In genomic region chr2:74977348-74977747, GRCm38 (mm10) we compare ENCODE assay signal across 19 mouse cellular contexts.
DNase-seq lines count a peak whose midpoint lies in the region; ATAC-seq and TF ChIP-seq lines count a peak whose summit lies in the region.
"Had no signal": no experiment of that assay in that cellular context is flagged by ENCODE, and none has a peak within 500 bp of the region (broad histone marks: within the 10 kb centered on the region; RNA-seq: fewer than 3 reads in every experiment).

No protein-coding gene starts in this region.

- no peak for TF ChIP-seq POLR2A in MEL (IDR thresholded peaks at IDR 0.05; ENCODE audit: control insufficient read depth in 1 of 2, insufficient read depth in 1 of 2, low read depth in 1 of 2, low read length in 2 of 2, poor library complexity in 1 of 2)

- H3K27me3 ChIP-seq in intestine, postnatal 0 days (replicated peaks; ENCODE audit: control insufficient read depth, insufficient read depth, low read length) = 0 out of 2 replicates have a peak, but pooled peaks cover 3% of the 10 kb centered on the region
- no peaks in the 10 kb centered on the region for H3K27me3 ChIP-seq in intestine, embryonic 15.5 days (replicated peaks)
- no peaks in the 10 kb centered on the region for H3K27me3 ChIP-seq in midbrain, embryonic 11.5 days (ENCODE audit: control insufficient read depth, insufficient read depth, low read length)
- H3K27me3 ChIP-seq in midbrain, embryonic 13.5 days = no peaks in the 10 kb centered on the region
- no peaks in the 10 kb centered on the region; a peak in 2 of 4 replicates for H3K27me3 ChIP-seq in MEL (ENCODE audit: control insufficient read depth in 1 of 2, insufficient read depth in 2 of 2, low read length in 2 of 2)
- H3K27me3 ChIP-seq: embryonic facial prominence, embryonic 12.5 days; forebrain, embryonic 15.5 days; heart, embryonic 12.5 days had no signal

- H3K27ac ChIP-seq in intestine, postnatal 0 days (ENCODE audit: low read depth, low read length) = no peak overlapping the region
- no peak overlapping the region for H3K27ac ChIP-seq in intestine, embryonic 15.5 days
- no peak overlapping the region for H3K27ac ChIP-seq in midbrain, embryonic 11.5 days (ENCODE audit: low read depth, low read length)
- H3K27ac ChIP-seq in midbrain, embryonic 13.5 days = no peak overlapping the region
- no peak overlapping the region for H3K27ac ChIP-seq in MEL (ENCODE audit: control insufficient read depth, low read depth, low read length)
- H3K27ac ChIP-seq: embryonic facial prominence, embryonic 12.5 days; forebrain, embryonic 15.5 days; hindbrain, embryonic 10.5 days; hindbrain, embryonic 14.5 days had no signal

- no peaks in the 10 kb centered on the region for H3K4me1 ChIP-seq in intestine, postnatal 0 days (replicated peaks; ENCODE audit: control insufficient read depth, insufficient read depth, low read length)
- H3K4me1 ChIP-seq in intestine, embryonic 15.5 days (replicated peaks) = no peaks in the 10 kb centered on the region
- no peaks in the 10 kb centered on the region for H3K4me1 ChIP-seq in midbrain, embryonic 11.5 days (ENCODE audit: control insufficient read depth, insufficient read depth, low read length)
- no peaks in the 10 kb centered on the region for H3K4me1 ChIP-seq in midbrain, embryonic 13.5 days (replicated peaks)
- H3K4me1 ChIP-seq in MEL (ENCODE audit: control insufficient read depth in 1 of 2, insufficient read depth in 2 of 2, low read length in 2 of 2) = no peaks in the 10 kb centered on the region
- H3K4me1 ChIP-seq: forebrain, embryonic 15.5 days; hindbrain, embryonic 10.5 days had no signal

- H3K4me2 ChIP-seq in intestine, postnatal 0 days (replicated peaks; ENCODE audit: low read depth) = no peak overlapping the region
- no peak overlapping the region for H3K4me2 ChIP-seq in intestine, embryonic 15.5 days (replicated peaks)
- no peak overlapping the region for H3K4me2 ChIP-seq in midbrain, embryonic 11.5 days
- no peak overlapping the region for H3K4me2 ChIP-seq in midbrain, embryonic 13.5 days (replicated peaks)
- H3K4me2 ChIP-seq: embryonic facial prominence, embryonic 12.5 days; forebrain, embryonic 15.5 days; heart, embryonic 12.5 days; hindbrain, embryonic 14.5 days had no signal

- no peak overlapping the region for H3K9ac ChIP-seq in intestine, postnatal 0 days (ENCODE audit: low read depth, low read length)
- no peak overlapping the region for H3K9ac ChIP-seq in intestine, embryonic 15.5 days
- H3K9ac ChIP-seq in midbrain, embryonic 11.5 days (ENCODE audit: low read length) = no peak overlapping the region
- no peak overlapping the region for H3K9ac ChIP-seq in midbrain, embryonic 13.5 days (replicated peaks)
- H3K9ac ChIP-seq in MEL (ENCODE audit: control insufficient read depth, low read depth, low read length, poor library complexity, severe bottlenecking) = no peak overlapping the region
- H3K9ac ChIP-seq: embryonic facial prominence, embryonic 12.5 days; forebrain, embryonic 15.5 days; heart, embryonic 12.5 days; hindbrain, embryonic 14.5 days had no signal

- no peak overlapping the region for H3K4me3 ChIP-seq in intestine, postnatal 0 days (ENCODE audit: low read depth, low read length)
- no peak overlapping the region for H3K4me3 ChIP-seq in intestine, embryonic 15.5 days (replicated peaks)
- H3K4me3 ChIP-seq in midbrain, embryonic 11.5 days (ENCODE audit: low read depth, low read length) = no peak overlapping the region
- H3K4me3 ChIP-seq in midbrain, embryonic 13.5 days (replicated peaks) = no peak overlapping the region
- H3K4me3 ChIP-seq in MEL (ENCODE audit: control insufficient read depth in 1 of 2, insufficient read depth in 1 of 2, low read depth in 2 of 2, low read length in 2 of 2) = no peak overlapping the region
- H3K4me3 ChIP-seq: embryonic facial prominence, embryonic 12.5 days; forebrain, embryonic 15.5 days; heart, embryonic 12.5 days; hindbrain, embryonic 10.5 days had no signal

- 98% methylated on average over 3 of the region's 3 CpGs for WGBS in intestine, postnatal 0 days
- 97% methylated on average over 3 of the region's 3 CpGs for WGBS in intestine, embryonic 15.5 days
- 92% methylated on average over 3 of the region's 3 CpGs for WGBS in midbrain, embryonic 11.5 days
- WGBS in midbrain, embryonic 13.5 days = 98% methylated on average over 3 of the region's 3 CpGs

- no peak for TF ChIP-seq RAD21 in MEL (IDR thresholded peaks at IDR 0.05; ENCODE audit: low read depth, low read length)

- TF ChIP-seq EP300 in MEL (IDR thresholded peaks at IDR 0.05; ENCODE audit: low read depth in 1 of 2, low read length in 2 of 2) = no peak

- no peaks in the 10 kb centered on the region for H3K79me2 ChIP-seq in MEL (ENCODE audit: control insufficient read depth, insufficient read depth, low read length, poor library complexity)

- peak; percentile 12 for DNase-seq in midbrain, embryonic 11.5 days (ENCODE audit: low spot score, missing footprints)
- no peak for DNase-seq in MEL (ENCODE audit: low read depth, low spot score)
- peak; percentile 67 for DNase-seq in ZHBTc4 (ENCODE audit: low read depth, low spot score)
- no peak for DNase-seq in left cerebral cortex, adult 8-10 months (ENCODE audit: low spot score in 2 of 2)
- DNase-seq: adrenal gland, adult 2 months; adrenal gland, postnatal 25 days; cerebellum, adult 2 months; cerebellum, postnatal 14 days; gastrocnemius, postnatal 25 days had no signal

- no peak for ATAC-seq in intestine, postnatal 0 days
- no peak for ATAC-seq in intestine, embryonic 15.5 days
- ATAC-seq in midbrain, embryonic 11.5 days (ENCODE audit: low FRiP score) = no peak
- ATAC-seq in midbrain, embryonic 13.5 days = no peak
- ATAC-seq in CD4-positive, CD25-positive, alpha-beta regulatory T cell, adult 4 months = no peak
- ATAC-seq: forebrain, embryonic 15.5 days; intestine, embryonic 16.5 days had no signal

- peak; percentile 15; the same call in 1 of the 2 replicates for TF ChIP-seq CTCF in intestine, postnatal 0 days (IDR thresholded peaks at IDR 0.05; ENCODE audit: low read depth)
- peak in 2 of 3 experiments; percentile 4 to 9; a peak in 1 of 6 replicates for TF ChIP-seq CTCF in MEL (IDR thresholded peaks at IDR 0.05 in 2 of 3, conservative IDR thresholded peaks at IDR 0.05 in 1 of 3; ENCODE audit: control insufficient read depth in 1 of 3, insufficient read depth in 1 of 3, low read depth in 2 of 3, low read length in 3 of 3, poor library complexity in 1 of 3, severe bottlenecking in 1 of 3)

- no peaks in the 10 kb centered on the region for H3K9me3 ChIP-seq in intestine, postnatal 0 days (ENCODE audit: control insufficient read depth)
- H3K9me3 ChIP-seq in intestine, embryonic 15.5 days = no peaks in the 10 kb centered on the region
- no peaks in the 10 kb centered on the region for H3K9me3 ChIP-seq in midbrain, embryonic 11.5 days (ENCODE audit: control insufficient read depth, low read length)
- H3K9me3 ChIP-seq in midbrain, embryonic 13.5 days = no peaks in the 10 kb centered on the region
- no peaks in the 10 kb centered on the region for H3K9me3 ChIP-seq in MEL (replicated peaks; ENCODE audit: insufficient read depth, low read length)
- H3K9me3 ChIP-seq: embryonic facial prominence, embryonic 12.5 days; forebrain, embryonic 15.5 days; heart, embryonic 12.5 days; hindbrain, embryonic 10.5 days had no signal

- H3K36me3 ChIP-seq in intestine, postnatal 0 days (ENCODE audit: control insufficient read depth, insufficient read depth) = no peaks in the 10 kb centered on the region
- no peaks in the 10 kb centered on the region for H3K36me3 ChIP-seq in intestine, embryonic 15.5 days
- H3K36me3 ChIP-seq in midbrain, embryonic 11.5 days (ENCODE audit: control insufficient read depth, insufficient read depth, low read length) = no peaks in the 10 kb centered on the region
- no peaks in the 10 kb centered on the region for H3K36me3 ChIP-seq in midbrain, embryonic 13.5 days
- no peaks in the 10 kb centered on the region for H3K36me3 ChIP-seq in MEL (ENCODE audit: control insufficient read depth in 1 of 2, insufficient read depth in 2 of 2, low read length in 2 of 2)
- H3K36me3 ChIP-seq: embryonic facial prominence, embryonic 12.5 days; forebrain, embryonic 15.5 days; heart, embryonic 12.5 days; hindbrain, embryonic 10.5 days had no signal

TF ChIP-seq in MEL, 35 proteins besides CTCF, POLR2A, EP300 and RAD21:
- no peak for TF ChIP-seq ZC3H11A (IDR thresholded peaks at IDR 0.05; ENCODE audit: low read depth, low read length)
TF ChIP-seq in MEL: peak in this region for 0.

Comparison
In these comparisons a context has a peak if more than half of its experiments do, and no peak if none do; other contexts are left out.
1. DNase-seq: peak in midbrain, embryonic 11.5 days (single experiment) and ZHBTc4 (single experiment); none in MEL (single experiment) and left cerebral cortex, adult 8-10 months (0 of 2).